Mouse (Mus musculus) kidney, postnatal 0 days (tissue): Measurements from ENCODE around the gene Klhdc4. TPM values are rescaled to one million over a fixed set of nuclear protein-coding genes. Genes with fewer than 3 reads are reported as not detected.

Experiments used
- ATAC-seq: fragments of 200-750 bp; cut with Nextera tagmentation; replicated peaks from 2 replicates; pipeline ENCODE4 v1.8.0; 2017; ENCODE audit warnings: low read depth, moderate number of reproducible peaks, moderate TSS enrichment, moderate library complexity; ENCODE audit not compliant: low FRiP score
- DNase-seq: peaks from one replicate; pipeline ENCODE4 v3.0.0-alpha.2; 2016; ENCODE audit warnings: low spot score
- H3K27ac ChIP-seq: fragments of 300-500 bp; sonication (generic); 2 replicates; pipeline ENCODE4 v1.5.1; 2014; ENCODE audit warnings: mild to moderate bottlenecking
- H3K27me3 ChIP-seq: fragments of 300-500 bp; sonication (generic); 2 replicates; pipeline ENCODE4 v1.6.1; 2014; ENCODE audit warnings: low read length, mixed read lengths; ENCODE audit not compliant: insufficient read depth
- H3K36me3 ChIP-seq: fragments of 300-500 bp; sonication (generic); 2 replicates; pipeline ENCODE4 v1.6.1; 2014; ENCODE audit warnings: low read length, mixed read lengths; ENCODE audit not compliant: insufficient read depth
- H3K4me1 ChIP-seq: fragments of 300-500 bp; sonication (generic); replicated peaks from 2 replicates; pipeline ENCODE4 v1.6.1; 2014; ENCODE audit warnings: antibody characterized with exemption, low read length, mixed read lengths; ENCODE audit not compliant: insufficient read depth
- H3K4me2 ChIP-seq: fragments of 300-500 bp; sonication (generic); 2 replicates; pipeline ENCODE4 v1.6.1; 2014; ENCODE audit warnings: mild to moderate bottlenecking, low read length, moderate library complexity, mixed read lengths
- H3K4me3 ChIP-seq: fragments of 300-500 bp; sonication (generic); replicated peaks from 2 replicates; pipeline ENCODE4 v1.5.1; 2014; ENCODE audit warnings: low read depth, low read length
- H3K9ac ChIP-seq: fragments of 300-500 bp; sonication (generic); 2 replicates; pipeline ENCODE4 v1.6.1; 2014; ENCODE audit warnings: low read depth, low read length
- H3K9me3 ChIP-seq: fragments of 300-500 bp; sonication (generic); replicated peaks from 2 replicates; pipeline ENCODE4 v1.6.1; 2016; ENCODE audit warnings: low read length, inconsistent platforms, mixed read lengths
- CTCF ChIP-seq: IDR thresholded peaks from 2 replicates; pipeline ENCODE4 v1.5.1; 2016; ENCODE audit warnings: antibody characterized with exemption, low read depth, mild to moderate bottlenecking, moderate library complexity
- WGBS: fragments of 180-500 bp; shearing (Covaris S2); extraction: QIAGEN DNeasy Blood & Tissue Kit; methylation state at CpG from one replicate; pipeline ENCODE4 v1.1.7; 2014; 5-methylcytosine and 5-hydroxymethylcytosine counted together
- polyA plus RNA-seq: library from polyadenylated mRNA; unstranded; fragments of >200 nt; fragmentation: Nextera tagmentation; extraction: Ambion mirVana; gene quantifications from 2 replicates; pipeline ENCODE4 v1.2.1, GENCODE M21; 2015

The Klhdc4 gene
- polyA plus RNA-seq, 1 experiment from 2014 or later, result 21.2 TPM

DNA sequence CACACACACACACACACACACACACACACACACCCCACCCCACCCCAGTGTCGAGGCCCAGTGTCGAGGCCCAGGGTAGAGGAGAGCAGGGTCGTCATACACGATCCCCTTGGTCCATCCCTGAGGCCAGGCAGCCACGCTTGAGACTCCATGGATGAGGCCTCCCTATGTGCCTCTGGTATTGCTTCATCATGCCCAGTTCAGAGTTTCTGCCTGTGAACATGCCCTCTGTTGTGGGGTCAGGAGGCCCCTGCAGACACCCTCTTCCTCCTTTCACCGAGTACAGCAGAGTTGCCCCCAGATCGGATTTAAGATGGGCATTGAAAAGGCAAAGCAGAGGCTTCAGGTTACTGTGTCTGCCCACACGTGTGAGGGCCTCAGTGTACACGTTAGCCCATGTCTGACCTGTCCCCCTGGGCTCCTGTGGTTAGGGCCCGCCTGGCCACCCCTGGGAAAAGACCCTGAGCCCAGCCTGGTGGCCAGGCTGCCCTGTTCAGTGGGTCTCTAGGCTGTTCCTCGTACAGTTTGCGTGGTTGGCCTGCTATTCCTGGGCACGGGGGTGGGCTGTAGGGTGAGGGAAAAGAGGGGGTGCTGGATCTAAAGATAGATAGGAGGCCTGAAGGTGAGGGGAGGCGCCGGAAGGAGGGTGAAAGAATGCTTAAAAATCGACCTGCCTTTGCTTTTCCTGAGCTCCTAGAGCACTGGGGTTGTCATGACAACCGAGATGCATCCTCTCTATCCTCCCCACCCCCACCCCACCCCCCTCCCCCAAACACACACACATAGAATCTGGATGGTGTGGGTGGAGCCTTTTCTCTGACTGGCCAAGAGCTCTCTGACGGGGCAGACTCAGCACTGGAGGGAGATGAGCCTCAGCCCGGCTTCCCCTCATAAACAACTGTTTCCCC lies 58.3 kb downstream of the Klhdc4 start:
- H3K4me3 ChIP-seq, result no peak overlapping the region
- no peak for TF ChIP-seq CTCF
- no peak overlapping the region for H3K4me2 ChIP-seq
- no peak overlapping the region for H3K9ac ChIP-seq
- DNase-seq (no peak), ATAC-seq (no peak)
- 25% methylated on average over 19 of the region's 19 CpGs for WGBS
- H3K9me3 ChIP-seq, result no peaks in the 10 kb centered on the region
- H3K4me1 ChIP-seq, result no peaks in the 10 kb centered on the region
- H3K27me3 ChIP-seq, result no peaks in the 10 kb centered on the region
- H3K36me3 ChIP-seq, result no peaks in the 10 kb centered on the region
- no peak overlapping the region for H3K27ac ChIP-seq

DNA sequence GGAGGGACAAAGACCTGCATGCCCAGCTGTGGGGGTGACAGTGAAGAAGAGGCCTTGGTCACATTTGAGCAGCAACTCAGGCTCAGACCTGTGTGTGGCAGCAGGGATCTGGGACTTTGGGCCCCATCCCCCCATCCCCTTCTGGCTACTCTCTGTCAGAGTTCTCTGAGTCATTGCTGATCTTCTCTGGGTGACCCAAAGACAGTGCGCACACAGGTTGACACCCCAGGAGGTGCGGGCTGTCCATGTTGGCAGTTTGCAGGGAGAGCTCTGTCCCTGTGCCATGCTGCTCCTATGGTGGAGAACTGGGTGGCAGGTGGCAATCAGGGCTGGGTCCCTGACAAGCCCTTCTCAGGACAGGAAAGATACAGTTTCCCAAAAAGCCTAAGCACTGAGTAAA lies 59.7 kb downstream of the Klhdc4 start:
- DNase-seq (no peak), ATAC-seq (no peak)
- no peak overlapping the region for H3K4me2 ChIP-seq
- no peak overlapping the region for H3K9ac ChIP-seq
- no peaks in the 10 kb centered on the region for H3K9me3 ChIP-seq
- no peaks in the 10 kb centered on the region for H3K36me3 ChIP-seq
- WGBS, result 86% methylated on average over 2 of the region's 2 CpGs
- H3K4me1 ChIP-seq, result no peaks in the 10 kb centered on the region
- no peaks in the 10 kb centered on the region for H3K27me3 ChIP-seq
- H3K4me3 ChIP-seq, result no peak overlapping the region
- no peak overlapping the region for H3K27ac ChIP-seq
- no peak for TF ChIP-seq CTCF

GRCm38 (mm10) chr8:121769095-121769494 lies 60.3 kb downstream of the Klhdc4 start:
- H3K36me3 ChIP-seq, result no peaks in the 10 kb centered on the region
- H3K4me2 ChIP-seq, result no peak overlapping the region
- H3K4me1 ChIP-seq, result no peaks in the 10 kb centered on the region
- DNase-seq (no peak), ATAC-seq (no peak)
- no peak overlapping the region for H3K4me3 ChIP-seq
- TF ChIP-seq CTCF, result no peak
- H3K9me3 ChIP-seq, result no peaks in the 10 kb centered on the region
- H3K9ac ChIP-seq, result no peak overlapping the region
- no peaks in the 10 kb centered on the region for H3K27me3 ChIP-seq
- WGBS, result 48% methylated on average over 3 of the region's 3 CpGs
- no peak overlapping the region for H3K27ac ChIP-seq

DNA sequence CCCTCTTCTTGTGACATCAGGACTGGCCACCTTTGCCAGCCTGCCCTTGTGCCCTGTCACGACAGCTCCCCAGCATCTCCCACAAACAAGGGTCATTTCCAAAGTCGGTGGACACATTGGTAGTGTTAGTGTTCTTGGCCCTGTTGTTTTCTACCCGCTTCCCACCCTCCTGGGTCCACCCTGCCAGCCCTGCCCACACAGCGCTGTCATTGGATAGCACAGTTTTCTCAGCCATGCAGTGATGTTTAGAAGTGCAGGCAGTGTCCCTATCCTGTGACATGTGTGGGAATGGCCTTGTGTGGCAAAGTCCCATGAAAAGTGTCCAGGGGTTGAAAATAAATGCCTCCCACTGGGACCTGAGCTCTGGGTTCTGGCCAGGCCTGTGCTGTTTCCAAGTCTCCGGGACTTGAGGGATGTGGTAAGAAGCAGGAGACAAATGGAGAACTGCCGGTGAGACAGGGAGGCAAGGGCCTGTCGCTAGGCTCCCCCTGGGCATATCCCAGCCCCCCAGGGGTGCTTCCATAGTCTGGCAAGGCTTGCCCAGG lies 63.7 kb downstream of the Klhdc4 start:
- H3K4me1 ChIP-seq, result no peaks in the 10 kb centered on the region
- H3K9me3 ChIP-seq, result no peaks in the 10 kb centered on the region
- 72% methylated on average over 7 of the region's 7 CpGs for WGBS
- H3K27me3 ChIP-seq, result no peaks in the 10 kb centered on the region
- no peak overlapping the region for H3K27ac ChIP-seq
- no peak overlapping the region for H3K9ac ChIP-seq
- H3K4me2 ChIP-seq, result no peak overlapping the region
- H3K36me3 ChIP-seq, result no peaks in the 10 kb centered on the region
- TF ChIP-seq CTCF, result no peak
- DNase-seq (no peak), ATAC-seq (no peak)
- H3K4me3 ChIP-seq, result no peak overlapping the region

GRCm38 (mm10) chr8:121763700-121764013 lies 65.7 kb downstream of the Klhdc4 start:
- TF ChIP-seq CTCF, result no peak
- 77% methylated on average over 9 of the region's 9 CpGs for WGBS
- no peaks in the 10 kb centered on the region for H3K36me3 ChIP-seq
- no peak overlapping the region for H3K4me2 ChIP-seq
- no peaks in the 10 kb centered on the region for H3K27me3 ChIP-seq
- H3K9me3 ChIP-seq, result no peaks in the 10 kb centered on the region
- no peak overlapping the region for H3K4me3 ChIP-seq
- no peaks in the 10 kb centered on the region for H3K4me1 ChIP-seq
- H3K9ac ChIP-seq, result no peak overlapping the region
- ATAC-seq, result no peak
- no peak overlapping the region for H3K27ac ChIP-seq
- DNase-seq, result no peak

DNA sequence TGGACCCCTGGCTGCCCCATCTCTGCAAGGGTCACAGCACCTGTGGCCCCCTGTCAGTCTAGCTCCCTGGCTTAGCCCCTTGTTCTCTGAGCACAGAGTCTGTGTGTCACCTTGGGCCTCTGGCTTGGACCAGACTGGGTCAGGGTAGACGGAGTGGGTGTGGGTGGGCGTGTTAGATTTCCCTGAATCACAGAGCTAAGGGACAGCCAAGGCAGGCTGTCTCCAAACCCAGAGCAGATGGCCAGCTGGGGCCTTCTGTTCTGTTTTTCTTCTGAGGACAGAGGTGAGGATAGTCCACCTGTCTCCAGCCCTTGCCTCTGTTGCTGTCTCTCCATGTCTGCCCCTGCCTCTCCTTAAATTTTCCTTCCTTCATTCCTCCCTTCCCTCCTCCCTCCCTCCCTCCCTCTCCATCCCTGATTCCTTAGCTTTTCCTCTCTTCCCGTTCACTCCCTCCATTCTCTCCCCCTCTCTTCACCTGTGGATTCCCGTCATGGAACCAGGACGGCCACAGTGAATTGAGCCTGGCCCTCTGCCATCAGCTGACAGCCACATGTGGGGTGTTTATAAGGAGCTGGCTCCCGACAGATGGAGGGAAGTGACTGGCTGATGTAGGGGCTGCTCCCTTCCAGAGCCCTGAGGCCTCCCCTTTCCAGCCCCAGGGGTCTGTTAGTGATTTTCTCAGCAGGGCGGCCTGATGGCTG lies 66.2 kb downstream of the Klhdc4 start:
- no peaks in the 10 kb centered on the region for H3K9me3 ChIP-seq
- H3K9ac ChIP-seq, result no peak overlapping the region
- no peaks in the 10 kb centered on the region for H3K27me3 ChIP-seq
- no peak overlapping the region for H3K27ac ChIP-seq
- TF ChIP-seq CTCF, result no peak
- ATAC-seq (no peak), DNase-seq (no peak)
- no peak overlapping the region for H3K4me2 ChIP-seq
- 55% methylated on average over 7 of the region's 7 CpGs for WGBS
- no peak overlapping the region for H3K4me3 ChIP-seq
- H3K36me3 ChIP-seq, result no peaks in the 10 kb centered on the region
- no peaks in the 10 kb centered on the region for H3K4me1 ChIP-seq
